Mouse (Mus musculus) right cerebral cortex, postnatal 4 days (tissue): ENCODE data around the gene Unc13a.
A peak's percentile ranks its signal among the peaks of the same experiment; 100 is the strongest.

Source experiments
- DNase-seq: peaks from one replicate; pipeline ENCODE4 v3.0.0-alpha.2; 2022

Gene Unc13a

DNA sequence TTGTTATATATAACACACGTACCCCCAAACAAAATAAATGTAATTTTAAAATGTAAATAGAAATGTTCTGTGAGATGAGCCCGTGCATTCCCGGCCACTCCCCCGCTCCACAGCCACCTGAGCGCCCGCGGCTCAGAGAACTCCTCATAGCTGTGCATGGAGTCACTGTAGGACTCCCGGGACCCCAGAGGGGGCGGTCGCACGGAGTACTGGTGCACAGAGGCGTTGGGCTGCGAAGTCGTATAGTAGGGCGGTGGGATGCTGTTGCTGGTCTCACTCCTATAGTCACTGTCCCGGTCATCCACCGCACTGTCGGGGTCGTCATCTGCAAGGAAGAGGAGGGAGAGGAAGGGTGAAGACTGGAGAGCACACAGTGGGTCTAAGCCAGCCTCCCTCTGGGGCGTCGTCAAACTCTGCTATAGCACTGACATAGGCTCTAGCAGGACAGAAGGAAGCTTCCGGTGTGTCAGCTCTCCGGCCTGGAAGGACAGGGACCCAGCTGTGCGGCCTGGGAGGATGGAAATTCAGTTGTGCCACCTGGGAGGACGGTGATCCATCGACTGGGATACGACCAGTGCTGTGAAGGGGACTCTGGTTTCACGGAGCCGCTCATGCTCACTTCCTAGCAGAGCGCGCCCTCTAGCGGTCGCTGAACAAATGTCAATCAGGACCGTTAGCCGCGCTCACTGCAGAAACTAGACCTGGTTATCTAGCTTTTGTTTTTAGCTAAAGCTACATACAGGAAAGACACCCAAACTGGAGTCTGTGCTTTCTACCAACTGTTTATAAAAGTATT lies 11.0 kb downstream of the Unc13a start:
- peak; percentile 95 for DNase-seq

DNA sequence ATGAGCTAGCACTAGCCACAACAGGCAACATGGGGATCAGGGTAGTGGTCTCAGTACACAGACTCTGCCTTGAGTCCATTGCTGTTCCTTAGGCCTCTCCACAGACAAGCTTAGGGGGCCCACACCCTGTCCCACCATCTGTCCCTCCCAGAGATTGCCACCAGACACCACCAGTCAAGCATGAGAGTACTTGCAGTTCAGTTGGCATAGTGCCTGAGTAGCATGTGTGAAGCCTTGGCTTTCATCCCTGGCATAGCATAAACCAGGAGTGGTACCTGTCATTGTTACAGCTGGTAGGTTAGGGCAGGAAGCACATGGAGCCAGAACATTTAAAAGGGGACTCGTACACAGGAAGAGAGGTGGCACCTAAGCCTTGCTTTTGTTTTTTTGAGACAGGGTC lies 11.8 kb downstream of the Unc13a start:
- no peak for DNase-seq

DNA sequence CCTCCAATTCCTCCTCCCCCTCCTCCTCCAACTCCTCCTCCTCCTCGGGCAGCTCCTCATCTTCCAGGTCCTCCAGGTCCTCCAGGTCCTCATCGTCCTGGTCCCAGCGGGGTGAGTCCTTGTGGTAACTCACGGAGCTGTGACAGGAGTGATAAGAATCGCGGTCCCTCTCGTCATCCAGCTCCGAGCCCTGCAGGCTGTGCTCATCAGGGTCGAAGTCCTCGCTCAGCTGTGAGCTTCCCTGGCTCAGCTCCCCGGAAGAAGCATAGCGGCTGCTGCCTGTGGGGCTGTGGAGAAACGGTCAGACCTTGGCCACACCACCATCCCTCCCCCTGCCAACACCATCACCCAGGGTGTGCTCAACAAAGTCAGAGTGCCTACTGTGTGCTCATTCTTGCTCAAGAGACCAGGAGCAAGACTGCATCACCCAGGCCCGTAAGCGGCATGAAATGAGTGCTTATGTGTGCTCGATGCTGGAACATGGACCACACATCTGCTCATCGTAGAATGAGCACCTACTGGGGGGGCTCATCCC lies 13.0 kb downstream of the Unc13a start:
- no peak for DNase-seq

DNA sequence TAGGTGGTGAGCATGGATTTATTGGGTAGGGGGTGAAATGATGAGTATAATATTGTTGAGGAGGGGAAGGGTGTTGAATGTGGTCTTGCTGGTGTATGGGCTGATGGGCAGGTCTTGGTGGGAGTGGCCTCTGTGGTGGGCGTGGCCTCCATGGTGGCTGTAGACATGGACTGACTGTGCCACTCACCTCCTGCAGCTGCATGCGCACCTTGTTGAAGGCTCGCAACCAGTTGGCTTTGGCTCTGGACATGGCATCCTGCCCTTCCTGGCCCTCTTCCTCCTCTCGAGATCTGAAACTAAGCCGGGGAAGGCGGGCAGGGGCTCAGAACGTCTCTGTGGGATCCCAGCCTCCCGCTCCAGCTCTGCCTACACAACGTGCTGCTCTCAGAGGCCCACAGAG lies 13.7 kb downstream of the Unc13a start:
- DNase-seq: no peak

DNA sequence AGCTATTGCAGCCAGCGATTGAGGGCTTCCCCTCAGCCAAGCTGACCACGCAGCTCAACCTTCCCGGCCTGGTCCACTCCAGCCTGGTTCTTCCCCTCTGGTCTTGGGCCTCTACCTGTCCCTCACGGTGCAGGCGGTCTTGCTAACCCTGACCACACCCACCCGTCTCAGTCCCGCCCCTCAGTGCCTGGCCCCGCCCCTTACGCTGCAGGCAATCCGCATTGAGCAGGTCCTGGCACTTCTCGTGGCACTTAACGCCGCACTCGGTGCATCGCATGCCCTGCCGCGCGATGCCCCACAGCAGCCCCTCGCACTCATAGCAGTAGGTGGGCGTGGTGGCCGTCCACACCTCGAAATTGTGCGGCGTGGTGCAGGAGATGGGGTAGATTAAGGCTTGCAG lies 17.0 kb downstream of the Unc13a start:
- DNase-seq: no peak

DNA sequence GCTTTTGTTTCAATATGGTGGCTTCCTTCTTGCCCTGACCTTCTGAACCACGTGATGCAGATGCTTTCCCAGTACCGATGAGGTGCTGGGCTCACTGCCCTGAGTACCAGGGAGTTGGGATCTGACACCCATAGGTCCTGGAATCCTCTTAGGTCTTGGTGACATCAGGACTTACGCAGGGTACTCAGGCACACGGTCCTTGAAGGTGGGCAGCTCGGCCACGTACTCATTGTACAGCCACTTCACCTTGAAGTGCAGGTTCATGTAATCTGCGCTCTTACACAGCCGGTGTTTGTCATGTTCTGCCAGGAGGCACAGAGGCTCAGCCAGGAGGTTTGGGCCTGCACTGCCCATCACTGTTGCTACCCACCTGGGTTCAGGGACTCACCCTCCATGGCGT lies 26.0 kb downstream of the Unc13a start:
- DNase-seq: no peak

DNA sequence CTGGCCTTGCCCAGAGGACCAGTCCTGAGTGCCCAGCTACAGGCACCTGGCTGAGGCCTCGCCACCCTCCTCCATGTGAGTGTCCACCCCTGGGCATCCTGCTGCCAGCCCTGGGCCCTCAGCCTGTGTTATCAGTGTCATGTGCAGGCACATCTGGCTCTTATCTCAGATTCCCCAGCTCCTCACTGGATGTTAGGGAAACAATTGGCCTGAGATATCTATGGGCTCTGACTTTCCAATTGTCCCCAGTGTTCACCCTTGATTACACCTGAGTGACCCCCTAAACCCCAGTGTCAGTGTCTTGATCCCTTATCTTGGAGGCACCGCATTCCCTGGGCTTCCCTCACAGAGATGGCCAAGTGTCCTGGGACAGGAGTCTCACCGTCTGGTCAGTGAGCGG lies 32.2 kb downstream of the Unc13a start:
- no peak for DNase-seq

DNA sequence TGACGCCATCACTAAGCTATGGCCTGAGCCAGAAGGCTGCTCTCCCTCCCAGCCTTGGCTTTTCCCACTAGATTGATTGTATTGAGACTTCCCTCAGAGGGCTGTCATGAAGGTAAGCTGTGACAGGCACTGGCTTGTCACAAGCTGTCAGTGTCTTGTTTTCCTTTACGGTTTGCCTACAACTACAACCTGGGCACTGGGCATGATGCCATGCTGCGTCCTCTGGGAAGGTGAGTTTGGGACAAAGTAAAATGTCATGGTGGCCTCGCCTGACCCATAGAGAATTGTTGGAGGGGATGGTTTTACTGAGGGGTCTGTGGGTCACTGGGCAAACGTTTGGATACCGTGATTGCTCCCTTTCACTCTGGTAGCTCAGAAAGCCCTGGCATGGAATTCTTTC lies 33.2 kb downstream of the Unc13a start:
- DNase-seq: no peak

DNA sequence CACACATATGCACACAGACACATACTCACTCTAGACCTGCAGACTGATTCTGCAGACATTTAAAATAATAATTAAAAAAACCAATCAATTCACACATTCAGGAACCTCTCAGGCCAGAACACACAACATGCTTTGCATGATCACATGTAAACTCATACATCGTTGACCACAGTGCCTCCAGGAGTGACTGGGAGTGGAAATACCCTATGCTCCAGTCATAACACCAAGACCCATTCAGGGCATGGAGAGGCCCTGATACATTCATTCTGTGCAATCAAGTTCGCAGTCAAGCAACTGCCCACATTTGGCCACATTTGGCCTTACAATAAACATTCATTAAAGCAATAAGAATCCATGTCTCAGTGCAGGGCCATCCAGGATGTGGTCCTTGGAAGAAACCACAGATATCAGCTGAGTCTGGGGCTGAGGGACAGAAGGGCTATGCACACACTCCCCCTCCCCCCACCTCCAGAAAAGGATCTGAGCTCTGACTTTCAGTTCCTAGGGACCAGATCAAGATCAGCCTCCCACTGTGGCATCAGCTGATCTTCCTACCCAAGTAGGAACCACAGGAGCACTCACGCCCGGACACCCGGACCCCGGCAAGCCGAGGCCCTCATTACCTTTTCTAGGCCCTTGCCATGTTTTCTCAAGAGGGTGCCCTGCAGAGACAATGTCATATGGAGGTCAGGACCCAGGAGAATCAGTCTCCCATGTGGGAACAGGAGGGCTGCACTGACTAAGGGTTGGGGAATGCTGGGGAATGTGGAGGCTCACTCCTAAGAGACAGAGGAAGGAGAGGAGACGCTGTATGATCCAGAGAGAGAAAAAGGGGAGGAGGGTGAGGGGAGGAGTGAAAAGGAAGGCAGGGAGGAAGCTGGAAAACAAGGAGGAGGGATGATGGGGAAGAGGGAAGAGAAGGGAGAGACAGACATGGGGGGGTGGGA lies 34.1 kb downstream of the Unc13a start:
- no peak for DNase-seq

DNA sequence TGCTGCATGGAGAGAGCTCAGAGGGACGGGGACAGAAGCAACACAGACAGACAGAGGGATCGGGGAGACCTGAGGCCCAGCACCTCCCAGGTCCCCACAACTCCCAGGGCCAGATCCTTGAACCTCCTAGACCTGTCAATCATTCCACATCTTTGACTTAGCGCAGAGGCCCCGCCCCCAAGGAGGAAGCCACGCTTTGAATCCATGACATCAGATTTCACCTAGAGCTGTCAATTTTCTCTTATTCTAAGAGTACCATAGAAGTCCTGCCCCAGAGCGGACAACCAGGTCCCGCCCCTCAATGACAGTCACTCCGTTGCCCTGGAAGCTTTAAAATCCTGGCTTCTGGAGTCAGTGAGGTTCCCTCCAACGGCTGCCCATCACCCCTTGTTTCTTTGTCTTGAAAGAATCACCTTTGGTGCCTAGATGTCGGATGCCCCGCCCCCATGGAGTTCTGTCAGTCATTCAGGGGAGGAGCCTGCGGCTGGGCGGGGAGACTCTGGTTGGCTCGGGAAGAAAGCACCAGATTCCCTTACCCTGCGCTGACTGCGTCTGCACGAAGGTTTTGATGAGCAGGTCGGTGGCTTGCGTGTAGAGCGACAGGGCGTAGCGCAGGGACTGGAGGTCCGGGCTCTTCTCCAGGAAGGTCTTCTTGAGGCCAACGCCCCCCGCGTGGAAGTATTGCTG lies 37.4 kb downstream of the Unc13a start:
- DNase-seq: no peak

DNA sequence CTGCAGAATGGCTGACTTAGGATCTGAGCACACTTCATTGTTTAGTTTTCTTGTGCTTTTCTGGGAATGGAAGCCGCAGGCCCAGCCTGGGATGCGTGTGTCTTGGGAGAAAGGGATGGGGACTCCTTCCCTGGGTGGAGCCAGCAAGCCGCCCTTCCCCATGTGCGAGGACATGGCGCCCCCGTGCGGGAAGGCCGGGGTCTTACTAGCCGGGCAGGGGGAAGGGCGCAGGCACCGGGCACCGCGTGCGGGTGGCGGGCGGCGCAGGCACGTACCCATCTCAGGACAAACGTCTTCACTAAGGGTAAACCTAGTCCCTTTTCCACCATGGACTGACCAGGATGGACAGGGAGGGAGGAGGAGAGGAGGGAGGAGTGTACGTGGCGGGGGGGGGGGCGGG lies 38.4 kb downstream of the Unc13a start:
- no peak for DNase-seq

DNA sequence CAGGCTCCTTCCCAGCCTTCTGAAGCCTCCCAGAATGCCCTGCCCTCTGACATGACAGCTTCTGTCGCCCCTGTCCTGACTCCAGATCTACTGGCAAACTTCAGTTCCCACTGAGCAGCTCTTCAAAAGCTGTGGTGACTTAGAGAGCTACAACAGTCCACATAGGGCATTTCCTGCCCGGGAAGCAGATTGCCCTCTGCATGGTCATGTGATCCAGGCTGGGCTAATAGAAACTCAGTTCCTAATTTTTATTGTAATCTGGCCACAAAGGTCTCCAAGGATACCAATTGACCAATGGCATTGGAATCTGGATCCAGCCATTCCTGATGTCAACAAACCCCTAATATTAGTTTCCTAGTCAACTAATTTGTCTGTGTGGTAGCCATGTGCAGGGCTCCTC lies 39.7 kb downstream of the Unc13a start:
- DNase-seq: no peak

DNA sequence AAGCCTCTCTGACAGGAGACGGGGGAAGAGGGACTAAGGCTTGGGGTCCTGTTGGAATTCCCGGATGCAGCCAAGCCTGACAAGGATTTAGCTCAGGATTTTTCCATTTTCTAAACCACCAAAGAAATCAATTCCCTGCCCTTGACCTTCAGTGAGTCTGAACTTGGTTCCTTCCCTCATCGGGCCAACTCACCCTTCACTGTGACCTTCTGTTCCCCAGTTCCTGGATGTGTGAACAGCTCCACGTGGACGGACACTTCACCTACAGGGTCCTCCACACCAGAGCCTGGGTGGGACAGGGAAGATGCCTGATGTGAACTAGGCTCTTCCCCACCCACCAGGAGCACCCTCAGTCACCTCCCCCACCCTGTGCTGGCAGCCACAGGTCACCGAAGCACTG lies 40.8 kb downstream of the Unc13a start:
- DNase-seq: no peak

DNA sequence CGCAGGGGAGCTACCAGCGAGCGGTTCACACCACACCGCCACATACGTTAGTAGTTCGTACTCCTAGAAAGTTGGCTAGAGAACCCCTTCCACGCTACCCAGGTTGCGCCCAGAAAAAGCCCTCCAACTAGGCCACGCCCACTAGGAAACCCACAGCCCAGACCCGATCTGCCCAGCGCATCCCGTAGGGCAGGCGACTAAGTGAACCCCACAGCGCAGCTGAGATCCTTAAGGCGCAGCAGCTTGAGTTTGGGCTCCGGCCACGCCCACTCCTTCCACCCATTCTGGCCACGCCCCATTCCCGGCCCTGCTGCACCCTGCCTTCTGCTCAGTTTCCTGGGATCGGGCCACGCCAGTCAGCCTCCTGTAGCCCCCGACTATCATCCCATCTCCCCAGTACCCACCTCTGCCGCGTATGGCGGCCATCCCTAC lies 41.8 kb downstream of the Unc13a start:
- DNase-seq: peak; percentile 48

DNA sequence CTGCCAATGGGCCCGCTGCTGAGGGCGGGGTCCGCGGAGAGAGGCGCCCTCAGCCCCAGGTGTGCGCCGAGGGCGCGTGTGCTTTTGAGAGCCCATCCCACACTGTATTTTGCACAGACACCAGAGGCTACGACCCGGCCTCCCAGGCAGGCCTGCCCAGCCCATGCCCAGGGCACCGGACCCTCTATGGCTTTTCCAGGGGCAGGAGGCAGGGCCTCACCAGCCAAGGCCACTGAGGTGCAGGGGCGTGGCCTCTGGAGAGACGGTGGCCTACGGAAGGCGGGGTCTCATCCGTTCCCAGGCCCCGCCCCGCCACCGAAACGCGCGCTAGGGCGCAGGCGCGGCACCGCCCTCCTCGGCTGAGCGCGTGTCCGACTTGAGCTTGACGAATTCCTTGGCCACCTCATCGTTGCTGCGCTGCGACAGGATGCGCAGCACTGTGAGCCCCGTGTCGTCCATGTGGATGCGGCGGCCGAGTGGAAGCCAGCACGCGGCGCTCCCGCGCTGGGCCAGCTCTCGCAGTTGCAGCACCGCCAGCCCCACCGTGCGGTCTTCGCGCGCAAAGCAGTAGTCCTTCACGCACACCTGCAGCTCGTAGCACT lies 42.4 kb downstream of the Unc13a start:
- DNase-seq: peak; percentile 91

DNA sequence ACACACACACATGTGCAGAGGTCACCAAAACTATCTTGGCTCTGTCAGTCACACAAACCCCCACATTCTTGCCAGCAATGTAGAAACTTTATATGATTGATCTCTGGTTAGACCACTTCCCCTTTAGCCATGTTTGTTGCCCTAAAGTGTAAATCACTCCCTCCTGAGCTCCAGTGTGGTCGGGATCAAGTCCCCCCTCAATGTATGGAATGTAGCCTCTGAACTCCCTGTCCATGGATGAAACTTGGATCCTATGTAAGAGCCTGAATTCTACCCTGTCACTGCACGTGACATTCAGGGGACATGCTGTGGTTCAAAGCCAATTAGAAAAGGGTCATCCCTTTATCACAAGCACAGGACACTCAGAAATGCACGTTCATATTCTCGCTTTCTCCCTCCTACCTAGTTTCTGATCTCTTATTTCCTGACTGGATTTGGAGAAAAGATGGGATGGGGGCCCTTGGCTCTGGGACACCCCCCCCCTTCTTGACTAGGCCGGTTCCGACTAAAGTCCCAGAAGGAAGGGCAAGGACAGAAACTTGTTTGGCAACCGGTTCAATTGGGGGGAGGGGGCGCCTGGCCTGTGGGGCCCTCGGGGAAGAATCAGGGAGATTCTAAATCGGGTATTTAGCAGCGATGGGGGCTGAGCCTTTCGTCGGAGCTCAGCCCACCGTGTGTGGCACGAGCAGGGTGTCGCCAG lies 43.0 kb downstream of the Unc13a start:
- peak; percentile 41 for DNase-seq

DNA sequence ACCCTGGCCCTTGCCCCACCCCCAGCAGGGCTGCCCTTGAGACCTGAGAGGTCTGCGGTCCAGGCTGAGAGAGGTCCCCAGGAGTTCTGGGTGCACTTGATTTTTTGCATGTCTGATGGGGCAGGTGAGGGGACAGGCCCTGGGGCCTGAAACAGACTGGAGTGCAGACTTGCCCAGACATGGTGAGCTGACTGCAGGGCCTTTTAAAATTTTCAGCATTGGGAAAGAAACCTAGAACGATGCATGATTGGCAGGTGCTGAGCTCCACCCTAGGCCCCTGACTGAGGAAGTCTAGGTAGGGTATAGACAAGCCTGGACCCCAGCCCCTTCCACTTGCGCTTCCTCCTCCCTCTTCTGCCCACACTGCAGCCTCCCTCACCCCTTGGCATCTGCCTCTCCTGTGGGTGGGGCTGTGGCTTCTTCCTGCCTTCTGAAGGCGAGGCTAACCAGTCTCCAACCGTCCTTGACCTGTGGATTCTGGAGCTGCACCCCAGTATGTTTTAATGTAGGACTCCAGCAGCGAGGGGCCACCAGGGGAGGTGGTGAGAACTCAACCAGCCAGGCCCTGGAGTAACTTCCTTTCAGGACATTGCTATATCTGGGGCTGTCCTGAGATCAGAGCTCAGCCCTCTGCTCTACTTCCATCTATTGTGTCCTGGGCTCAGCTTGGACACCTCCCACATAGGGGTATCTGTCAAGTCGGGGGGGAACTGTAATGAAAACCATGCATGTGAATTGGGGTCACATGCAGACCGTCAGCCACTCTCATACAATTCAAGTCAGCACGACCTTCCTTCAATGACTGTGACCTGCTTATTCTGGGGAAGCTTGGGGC lies 44.1 kb downstream of the Unc13a start:
- no peak for DNase-seq

DNA sequence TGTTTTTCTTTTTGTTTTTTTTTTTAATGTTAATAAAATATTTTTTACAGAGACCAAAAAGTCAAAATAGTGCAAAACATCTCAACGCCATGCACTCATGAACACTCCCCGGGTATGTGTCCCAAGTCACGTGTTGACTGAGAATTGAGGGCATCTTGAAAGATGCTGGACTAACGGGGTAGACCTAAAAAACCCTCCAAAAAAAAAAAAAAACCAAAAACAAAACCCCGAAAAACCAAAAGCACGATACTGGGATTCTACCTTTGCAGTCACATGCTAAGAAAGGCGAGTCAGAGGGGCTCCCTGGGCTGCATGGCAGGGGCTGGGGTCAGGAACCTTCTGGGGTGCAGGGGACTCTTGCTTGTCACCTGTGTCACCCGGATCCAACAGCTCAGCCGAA lies 44.8 kb downstream of the Unc13a start:
- no peak for DNase-seq

DNA sequence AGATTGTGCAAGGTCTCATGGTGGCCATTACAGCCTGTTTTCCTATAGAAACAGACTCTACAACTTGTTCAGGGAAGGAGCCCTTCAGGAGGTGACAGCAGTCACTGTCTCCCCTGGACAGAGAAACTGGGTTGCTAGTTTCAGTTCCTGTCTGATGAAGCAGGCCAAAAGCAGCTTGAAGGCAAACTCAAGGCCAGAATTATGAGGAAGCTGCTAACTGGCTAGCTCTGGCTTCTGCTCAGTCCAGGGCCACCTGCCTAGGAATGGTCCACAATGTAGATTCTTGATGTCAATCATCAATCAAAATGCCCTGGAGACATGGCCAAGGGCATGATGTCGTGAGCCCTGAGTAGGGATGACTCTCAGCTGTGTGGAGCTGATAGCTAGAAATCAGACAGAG lies 46.5 kb downstream of the Unc13a start:
- DNase-seq: no peak

DNA sequence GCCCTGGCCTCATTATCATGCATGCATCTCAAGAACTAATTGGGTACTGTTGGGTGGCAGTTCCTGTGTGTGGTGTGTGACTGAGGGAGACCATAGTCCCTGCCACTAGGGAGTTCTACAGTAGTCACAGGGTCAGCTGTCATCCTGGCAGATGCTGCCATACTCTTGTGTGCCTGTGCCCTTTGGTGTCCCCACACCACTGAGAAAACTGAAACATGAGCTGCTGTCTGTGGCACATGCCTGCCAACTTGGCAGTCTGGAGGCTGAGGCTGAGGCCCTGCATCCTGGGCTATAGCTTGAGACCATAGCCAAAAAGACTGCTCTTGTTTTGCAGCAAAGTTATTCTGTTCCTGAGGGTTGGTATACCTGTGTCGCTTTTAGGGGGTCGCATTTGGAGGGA lies 51.8 kb downstream of the Unc13a start:
- DNase-seq: no peak

DNA sequence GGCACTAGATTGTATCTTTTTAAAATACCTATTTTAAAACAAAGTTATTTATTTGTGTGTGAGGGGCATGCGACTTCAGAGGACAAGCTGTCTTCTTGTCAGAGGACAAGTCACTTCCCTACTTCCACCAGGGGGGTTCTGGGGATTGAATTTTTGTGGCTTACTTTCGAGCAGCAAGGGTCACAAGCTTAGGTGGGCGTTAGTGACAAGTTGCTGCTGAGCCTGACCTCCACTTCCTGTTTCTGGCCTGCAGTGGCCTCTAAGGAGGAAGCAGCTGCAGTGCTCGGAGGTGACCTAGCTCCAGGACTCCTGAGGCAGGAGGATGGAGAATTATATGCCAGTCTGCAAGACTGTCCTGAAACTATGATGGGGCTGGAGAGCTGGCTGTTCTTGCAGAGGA lies 58.1 kb downstream of the Unc13a start:
- no peak for DNase-seq
